Mouse (Mus musculus): ENCODE data around the gene Wnt6. TPM values are rescaled to one million over a fixed set of nuclear protein-coding genes. Genes with fewer than 3 reads are reported as not detected.
"Not testable (repeated sequence)": the region's sequence is repeated elsewhere in the genome, so short reads cannot be mapped to it uniquely, and the experiment has no call there.

Gene Wnt6
- polyA plus RNA-seq, 1 experiment = 0.27 TPM

DNA sequence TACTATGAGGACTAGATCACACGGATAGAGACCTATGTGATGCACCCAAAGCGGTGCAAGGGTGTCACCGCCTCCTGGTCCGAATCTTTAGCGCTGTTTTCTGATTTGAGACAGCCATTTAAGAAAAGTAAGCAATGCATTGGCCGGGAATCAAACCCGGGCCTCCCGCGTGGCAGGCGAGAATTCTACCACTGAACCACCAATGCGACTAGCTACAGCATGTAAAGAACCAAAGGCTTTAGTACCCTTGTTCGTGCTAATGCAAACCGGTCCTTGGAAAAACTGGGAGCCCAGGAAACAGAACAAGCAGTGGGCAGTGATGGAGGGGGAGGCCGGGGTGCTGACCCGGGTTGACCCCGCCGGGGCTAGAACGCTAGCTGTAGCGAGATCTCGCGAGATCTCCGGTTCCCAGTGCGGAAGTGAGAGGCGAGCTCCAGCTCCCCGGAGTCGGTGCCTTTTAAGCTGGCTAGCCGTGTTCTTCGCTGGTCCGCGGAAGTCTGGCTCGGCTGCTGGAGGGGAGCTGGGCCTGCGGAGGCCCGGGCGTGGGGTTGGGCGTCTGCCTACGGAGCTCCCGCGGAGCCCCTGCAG lies 45.0 kb downstream of the Wnt6 start:
- WGBS = 6% methylated on average over 38 of the region's 38 CpGs
- Histone ChIP-seq H3K27me3 (replicated peaks; ENCODE audit: control insufficient read depth, insufficient read depth, low read length) (no peaks in the 10 kb centered on the region), H3K27ac (ENCODE audit: insufficient read depth, low read depth, low read length) (peak overlapping the region; percentile 69), H3K36me3 (ENCODE audit: control insufficient read depth, insufficient read depth, low read length) (no peaks in the 10 kb centered on the region), H3K4me1 (ENCODE audit: control insufficient read depth, insufficient read depth, low read length) (no peaks in the 10 kb centered on the region), H3K4me3 (ENCODE audit: insufficient read depth, low read depth, low read length) (peak overlapping the region; percentile 76)
- TF ChIP-seq CTCF (conservative IDR thresholded peaks at IDR 0.05; ENCODE audit: insufficient read depth, insufficient read length, low read depth, low read length) = no peak
- TF ChIP-seq POLR2A (IDR thresholded peaks at IDR 0.05; ENCODE audit: low read depth, low read length) = peak; percentile 78
- peak; percentile 95 for DNase-seq

DNA sequence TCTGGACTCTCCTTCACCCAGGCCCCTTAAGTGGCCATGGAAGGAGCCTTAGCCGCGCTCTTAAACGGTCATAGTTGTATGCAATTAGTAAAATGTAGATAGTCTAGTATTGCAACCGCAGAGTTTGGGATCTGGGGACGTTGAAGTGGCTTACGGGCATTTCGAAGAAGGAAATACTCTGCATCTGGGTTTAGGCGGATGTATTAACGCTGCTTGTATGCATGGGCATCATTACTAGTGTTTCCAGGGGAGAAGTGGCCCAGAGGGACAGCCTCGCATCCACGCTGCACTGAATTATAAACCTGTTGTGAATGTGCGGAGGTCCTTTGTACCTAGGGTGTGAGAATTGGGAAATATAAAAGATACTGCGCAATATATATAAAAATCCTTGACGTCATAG lies 45.5 kb downstream of the Wnt6 start:
- no peaks in the 10 kb centered on the region for H3K27me3 ChIP-seq (replicated peaks; ENCODE audit: control insufficient read depth, insufficient read depth, low read length)
- no peaks in the 10 kb centered on the region for H3K36me3 ChIP-seq (ENCODE audit: control insufficient read depth, insufficient read depth, low read length)
- TF ChIP-seq POLR2A (IDR thresholded peaks at IDR 0.05; ENCODE audit: low read depth, low read length) (no peak), CTCF (conservative IDR thresholded peaks at IDR 0.05; ENCODE audit: insufficient read depth, insufficient read length, low read depth, low read length) (no peak)
- H3K27ac ChIP-seq (ENCODE audit: insufficient read depth, low read depth, low read length) = peak overlapping the region; percentile 69
- no peaks in the 10 kb centered on the region for H3K4me1 ChIP-seq (ENCODE audit: control insufficient read depth, insufficient read depth, low read length)
- 13% methylated on average over 14 of the region's 14 CpGs for WGBS
- H3K4me3 ChIP-seq (ENCODE audit: insufficient read depth, low read depth, low read length) = peak overlapping the region; percentile 76
- DNase-seq = no peak

DNA sequence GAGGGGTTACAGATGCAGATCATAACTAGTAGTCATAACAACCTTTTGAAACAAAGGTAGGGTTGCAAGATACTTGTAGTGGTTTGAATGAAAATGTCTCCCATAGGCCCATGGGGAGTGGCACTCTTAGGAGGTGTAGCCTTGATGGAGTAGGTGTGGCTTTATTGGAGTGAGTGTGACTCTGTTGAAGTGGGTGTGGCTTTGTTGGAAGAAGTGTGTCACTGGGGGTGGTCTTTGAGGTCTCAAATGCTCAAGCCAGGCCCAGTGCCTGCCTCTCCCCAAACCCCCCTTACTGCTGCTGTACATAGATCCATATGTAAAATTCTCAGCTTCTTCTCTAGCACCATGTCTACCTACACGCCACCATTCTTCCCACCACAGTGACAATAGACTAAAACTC lies 46.8 kb downstream of the Wnt6 start:
- Histone ChIP-seq H3K4me3 (ENCODE audit: insufficient read depth, low read depth, low read length) (no peak overlapping the region), H3K27me3 (replicated peaks; ENCODE audit: control insufficient read depth, insufficient read depth, low read length) (no peaks in the 10 kb centered on the region), H3K36me3 (ENCODE audit: control insufficient read depth, insufficient read depth, low read length) (no peaks in the 10 kb centered on the region), H3K4me1 (ENCODE audit: control insufficient read depth, insufficient read depth, low read length) (no peaks in the 10 kb centered on the region), H3K27ac (ENCODE audit: insufficient read depth, low read depth, low read length) (no peak overlapping the region)
- WGBS = 100% methylated on average over 1 of the region's 1 CpGs
- no peak for TF ChIP-seq POLR2A (IDR thresholded peaks at IDR 0.05; ENCODE audit: low read depth, low read length)
- no peak for TF ChIP-seq CTCF (conservative IDR thresholded peaks at IDR 0.05; ENCODE audit: insufficient read depth, insufficient read length, low read depth, low read length)
- DNase-seq = no peak

DNA sequence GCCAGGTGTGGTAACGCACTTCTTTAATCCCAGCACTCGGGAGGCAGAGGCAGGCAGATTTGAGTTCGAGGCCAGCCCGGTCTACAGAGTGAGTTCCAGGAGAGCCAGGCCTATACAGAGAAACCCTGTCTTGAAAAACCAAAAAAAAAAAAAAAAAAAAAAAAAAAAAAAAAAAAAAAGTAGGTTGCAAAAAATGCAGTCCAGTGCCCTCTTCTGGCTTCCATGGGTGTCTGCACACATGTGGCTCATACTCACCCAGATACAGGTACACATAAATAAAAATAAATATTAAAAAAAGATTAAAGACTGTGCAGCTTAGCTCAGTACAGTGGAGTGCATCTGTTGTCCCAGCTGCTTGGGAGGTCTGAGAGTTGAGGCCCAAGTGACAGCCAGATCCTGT lies 51.9 kb downstream of the Wnt6 start:
- not testable (repeated sequence) for H3K4me1 ChIP-seq (ENCODE audit: control insufficient read depth, insufficient read depth, low read length); H3K27me3 ChIP-seq (replicated peaks; ENCODE audit: control insufficient read depth, insufficient read depth, low read length); H3K27ac ChIP-seq (ENCODE audit: insufficient read depth, low read depth, low read length); H3K36me3 ChIP-seq (ENCODE audit: control insufficient read depth, insufficient read depth, low read length); DNase-seq; H3K4me3 ChIP-seq (ENCODE audit: insufficient read depth, low read depth, low read length)
- over 99% methylated on average over 4 of the region's 4 CpGs for WGBS

DNA sequence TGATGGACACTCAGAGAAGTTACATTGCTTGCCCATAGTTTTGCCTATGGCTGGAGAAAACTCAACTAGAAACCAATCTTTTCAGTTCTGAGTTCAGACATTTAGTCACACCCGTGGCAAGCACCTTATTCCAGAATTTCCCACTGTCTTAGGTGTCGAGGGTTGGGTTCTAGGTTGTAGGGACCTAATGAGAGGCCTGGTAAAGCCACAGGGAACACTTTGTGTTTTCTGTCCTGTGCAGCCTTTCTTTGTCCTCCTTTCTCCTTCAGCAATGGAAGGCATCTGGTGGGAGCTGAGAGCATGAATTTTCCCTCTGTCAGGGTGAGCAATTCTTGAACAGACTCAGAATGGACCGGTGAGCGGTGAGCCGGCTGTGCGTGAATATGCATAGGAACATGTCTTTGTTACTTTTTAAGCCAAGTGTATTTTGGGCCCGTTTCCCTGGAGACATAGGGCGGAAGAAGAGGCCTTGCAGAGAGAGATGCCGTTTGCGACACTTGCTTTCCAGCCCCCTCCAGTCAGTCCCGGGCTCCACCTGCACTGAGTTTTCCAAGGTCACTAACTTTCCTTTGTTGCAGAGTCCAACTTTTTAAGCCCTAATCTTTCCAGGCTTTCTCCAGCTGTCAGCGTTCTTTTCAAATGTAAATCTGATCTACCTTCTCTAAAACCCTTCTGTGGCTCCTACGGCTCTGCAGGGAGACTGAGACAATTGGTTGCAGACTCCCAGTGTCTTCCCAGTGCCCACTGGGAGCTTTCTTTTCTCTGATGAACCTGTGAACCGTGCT lies 53.0 kb downstream of the Wnt6 start:
- TF ChIP-seq POLR2A (IDR thresholded peaks at IDR 0.05; ENCODE audit: low read depth, low read length) (no peak), CTCF (conservative IDR thresholded peaks at IDR 0.05; ENCODE audit: insufficient read depth, insufficient read length, low read depth, low read length) (no peak)
- WGBS = 27% methylated on average over 14 of the region's 14 CpGs
- H3K4me1 ChIP-seq (ENCODE audit: control insufficient read depth, insufficient read depth, low read length) = no peaks in the 10 kb centered on the region
- no peaks in the 10 kb centered on the region for H3K36me3 ChIP-seq (ENCODE audit: control insufficient read depth, insufficient read depth, low read length)
- H3K27me3 ChIP-seq (replicated peaks; ENCODE audit: control insufficient read depth, insufficient read depth, low read length) = no peaks in the 10 kb centered on the region
- no peak for DNase-seq
- H3K4me3 ChIP-seq (ENCODE audit: insufficient read depth, low read depth, low read length) = no peak overlapping the region
- no peak overlapping the region for H3K27ac ChIP-seq (ENCODE audit: insufficient read depth, low read depth, low read length)

DNA sequence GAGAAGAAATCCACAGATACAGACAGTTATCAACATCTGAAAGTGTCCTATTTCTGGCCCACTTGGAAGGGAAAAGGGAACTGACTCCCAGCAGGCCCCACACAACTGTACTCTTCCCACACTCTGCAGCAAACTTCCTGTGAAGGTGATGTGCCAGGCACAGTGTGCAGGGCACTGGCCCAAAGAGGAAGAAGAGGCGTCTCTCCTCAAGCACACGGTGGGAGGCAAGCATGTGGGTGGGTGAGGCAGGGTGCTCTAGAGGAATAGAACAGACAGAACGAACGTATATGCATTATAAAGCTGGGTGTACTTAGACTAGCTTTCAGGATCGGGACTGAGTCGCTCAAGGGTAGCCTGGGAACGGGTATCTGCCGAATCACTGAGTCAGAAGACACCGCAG lies 58.4 kb downstream of the Wnt6 start:
- no peak overlapping the region for H3K27ac ChIP-seq (ENCODE audit: insufficient read depth, low read depth, low read length)
- WGBS = 66% methylated on average over 9 of the region's 9 CpGs
- no peaks in the 10 kb centered on the region for H3K36me3 ChIP-seq (ENCODE audit: control insufficient read depth, insufficient read depth, low read length)
- DNase-seq = no peak
- no peaks in the 10 kb centered on the region for H3K4me1 ChIP-seq (ENCODE audit: control insufficient read depth, insufficient read depth, low read length)
- no peaks in the 10 kb centered on the region for H3K27me3 ChIP-seq (replicated peaks; ENCODE audit: control insufficient read depth, insufficient read depth, low read length)
- TF ChIP-seq POLR2A (IDR thresholded peaks at IDR 0.05; ENCODE audit: low read depth, low read length) (no peak), CTCF (conservative IDR thresholded peaks at IDR 0.05; ENCODE audit: insufficient read depth, insufficient read length, low read depth, low read length) (no peak)
- H3K4me3 ChIP-seq (ENCODE audit: insufficient read depth, low read depth, low read length) = no peak overlapping the region

DNA sequence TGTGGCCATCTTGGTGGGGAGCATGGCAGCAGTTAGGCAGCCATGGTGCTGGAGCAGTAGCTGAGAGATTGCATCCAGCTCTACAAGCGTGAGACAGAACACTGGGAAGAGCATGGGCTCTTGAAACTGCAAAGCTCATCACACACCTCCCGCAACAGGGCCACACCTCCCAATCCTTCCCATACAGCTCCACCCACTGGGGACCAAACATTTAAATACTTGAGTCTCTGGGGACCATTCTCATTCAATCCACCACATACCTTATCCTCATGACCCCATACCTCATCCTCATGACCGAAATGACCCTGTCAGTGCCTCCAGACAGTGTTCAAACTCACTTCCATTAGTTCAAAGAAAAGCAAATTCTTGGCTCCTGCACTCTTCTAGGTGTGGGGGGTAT lies 61.6 kb downstream of the Wnt6 start:
- WGBS = 83% methylated on average over 3 of the region's 3 CpGs
- TF ChIP-seq POLR2A (IDR thresholded peaks at IDR 0.05; ENCODE audit: low read depth, low read length) = no peak
- no peaks in the 10 kb centered on the region; the same call in 1 of the 2 replicates for H3K27me3 ChIP-seq (replicated peaks; ENCODE audit: control insufficient read depth, insufficient read depth, low read length)
- H3K4me1 ChIP-seq (ENCODE audit: control insufficient read depth, insufficient read depth, low read length) = no peaks in the 10 kb centered on the region
- H3K27ac ChIP-seq (ENCODE audit: insufficient read depth, low read depth, low read length) = no peak overlapping the region
- no peak for DNase-seq
- H3K36me3 ChIP-seq (ENCODE audit: control insufficient read depth, insufficient read depth, low read length) = no peaks in the 10 kb centered on the region
- no peak overlapping the region for H3K4me3 ChIP-seq (ENCODE audit: insufficient read depth, low read depth, low read length)

Other genes with a start within 250 kb of the Wnt6 start
- 1.0 and 1.4 TPM in 2 replicates for gene Plcd4, start 229.0 kb upstream of the Wnt6 start, polyA plus RNA-seq (2012; rRNA removed)
- 4.1 and 4.3 TPM in 2 replicates for gene Usp37, start 227.6 kb upstream of the Wnt6 start, polyA plus RNA-seq (2012; rRNA removed)
- gene Zfp142, start 183.6 kb upstream of the Wnt6 start, polyA plus RNA-seq (2012; rRNA removed) = 11.2 and 12.6 TPM in 2 replicates
- gene Bcs1l, start 183.6 kb upstream of the Wnt6 start, polyA plus RNA-seq (2012; rRNA removed) = 29.3 and 32.8 TPM in 2 replicates
- 63.3 and 64.1 TPM in 2 replicates for gene Rnf25, start 170.5 kb upstream of the Wnt6 start, polyA plus RNA-seq (2012; rRNA removed)
- 5.9 and 6.4 TPM in 2 replicates for gene Stk36, start 170.4 kb upstream of the Wnt6 start, polyA plus RNA-seq (2012; rRNA removed)
- 11.2 and 15.2 TPM in 2 replicates for gene Ttll4, start 110.1 kb upstream of the Wnt6 start, polyA plus RNA-seq (2012; rRNA removed)
- 31.7 and 34.6 TPM in 2 replicates for gene Cyp27a1, start 58.3 kb upstream of the Wnt6 start, polyA plus RNA-seq (2012; rRNA removed)
- gene Prkag3, start 22.7 kb upstream of the Wnt6 start, polyA plus RNA-seq (2012; rRNA removed) = 2.9 TPM in 2 replicates
- gene Wnt10a, start 19.6 kb downstream of the Wnt6 start, polyA plus RNA-seq (2012; rRNA removed) = 1.2 TPM in 2 replicates
- gene Cdk5r2, start 83.0 kb downstream of the Wnt6 start, polyA plus RNA-seq (2012; rRNA removed) = 0.14 and 0.31 TPM in 2 replicates
- not detected in 2 replicates for gene Fev, start 113.5 kb downstream of the Wnt6 start, polyA plus RNA-seq (2012; rRNA removed)
- gene Cryba2, start 121.3 kb downstream of the Wnt6 start, polyA plus RNA-seq (2012; rRNA removed) = not detected in 2 replicates
- 1.6 and 2.4 TPM in 2 replicates for gene Cfap65, start 163.7 kb downstream of the Wnt6 start, polyA plus RNA-seq (2012; rRNA removed)
- 30.3 and 43.5 TPM in 2 replicates for gene Ihh, start 179.8 kb downstream of the Wnt6 start, polyA plus RNA-seq (2012; rRNA removed)

Data from kidney, adult 2 months (tissue).